Mouse (Mus musculus) testis, adult 2 months (tissue): ENCODE data around the gene Fut2.

Experiments
- CTCF ChIP-seq: fragments of 200-500 bp; IDR thresholded peaks from 2 replicates; pipeline ENCODE4 v1.5.1; 2012; ENCODE audit warnings: low read depth, mild to moderate bottlenecking, inconsistent platforms, low read length, moderate library complexity; ENCODE audit not compliant: control insufficient read depth, insufficient read depth, insufficient replicate concordance
- POLR2A ChIP-seq: fragments of 200-500 bp; IDR thresholded peaks from 2 replicates; pipeline ENCODE4 v1.6.1; 2012; ENCODE audit warnings: low read depth, mild to moderate bottlenecking, inconsistent platforms, low read length, moderate library complexity; ENCODE audit not compliant: control insufficient read depth

DNA sequence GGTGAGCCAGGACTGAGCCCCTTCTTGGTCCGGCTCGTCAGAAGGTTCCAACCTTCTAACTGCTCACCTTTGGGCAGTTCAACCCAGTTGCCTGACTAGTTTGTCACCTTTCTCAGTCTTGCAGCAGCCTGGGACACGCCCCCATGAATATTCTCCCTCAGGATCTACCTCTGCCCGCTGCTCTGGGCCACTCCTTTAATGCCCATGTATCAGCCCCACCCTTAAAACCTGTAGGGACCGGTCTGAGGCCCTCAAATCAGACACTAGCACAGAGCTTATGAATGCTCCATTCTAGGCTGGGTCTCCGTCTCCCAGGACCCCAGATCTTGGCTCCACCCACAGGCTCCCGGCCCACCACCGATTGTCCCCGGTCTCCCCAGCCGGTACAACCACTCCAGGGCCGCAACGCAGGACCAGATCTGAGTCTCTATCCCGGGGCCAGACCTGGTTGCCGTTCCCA, 48.5 kb upstream of the Fut2 start:
- TF ChIP-seq CTCF (no peak), POLR2A (no peak)
